Mouse (Mus musculus): ENCODE data around the gene Gch1. TPM values are rescaled to one million over a fixed set of nuclear protein-coding genes. Genes with fewer than 3 reads are reported as not detected.

Gch1 gene
- total RNA-seq, 2 experiments from 2014 or later = 1.3 to 2.1 TPM

DNA sequence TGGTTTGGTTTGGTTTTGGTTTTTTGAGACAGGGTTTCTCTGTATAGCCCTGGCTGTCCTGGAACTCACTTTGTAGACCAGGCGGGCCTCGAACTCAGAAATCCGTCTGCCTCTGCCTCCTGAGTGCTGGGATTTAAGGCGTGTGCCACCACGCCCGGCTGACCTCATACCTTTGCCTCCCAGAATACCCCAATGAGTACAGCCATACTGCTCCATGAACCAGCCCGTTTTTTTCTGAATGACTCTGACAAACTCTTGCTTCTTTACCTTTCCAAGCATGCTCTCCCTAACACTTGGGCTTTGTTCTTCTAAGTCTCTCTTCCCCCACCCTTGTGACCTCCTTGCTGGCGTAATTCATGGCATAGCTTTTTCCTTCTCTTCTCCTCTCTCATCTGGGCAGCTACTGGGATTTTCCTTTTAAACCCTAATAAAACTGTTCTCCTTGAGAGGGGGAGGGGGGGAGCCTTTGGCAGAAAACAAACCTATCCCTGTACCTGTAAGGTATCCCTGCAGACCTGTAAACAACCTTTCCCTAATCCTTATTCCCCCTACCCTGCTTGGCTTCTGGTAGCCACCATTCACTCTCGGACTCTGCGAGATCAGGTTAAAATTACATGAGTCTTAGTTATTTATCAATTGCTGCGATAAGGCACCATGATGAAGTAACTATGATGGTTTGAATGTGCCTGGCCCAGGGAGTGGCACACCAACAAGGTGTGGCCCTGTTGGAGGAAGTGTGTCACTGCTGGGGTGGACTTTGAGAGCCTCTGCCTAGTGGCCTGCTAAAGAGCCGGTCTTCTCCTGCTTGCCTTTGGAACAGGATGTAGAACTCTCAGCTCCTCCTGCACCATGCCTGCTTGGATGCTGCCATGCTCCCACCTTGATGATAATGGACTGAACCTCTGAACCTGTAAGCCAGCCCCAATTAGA is 19.6 kb upstream of the Gch1 start:
- DNase-seq (ENCODE audit: low spot score in 2 of 2) = no peak

- no peak for DNase-seq (ENCODE audit: low spot score in 2 of 2)
These were observed 17.4 kb upstream of the Gch1 start for GRCm38 (mm10) chr14:47206601-47207000.

- DNase-seq (ENCODE audit: low spot score in 2 of 2) = no peak
These were observed 16.2 kb upstream of the Gch1 start for GRCm38 (mm10) chr14:47205270-47205972.

- DNase-seq (ENCODE audit: low spot score in 2 of 2) = peak in 1 of 2 experiments; percentile 63
These were observed 8.1 kb upstream of the Gch1 start for GRCm38 (mm10) chr14:47197340-47197739.

GRCm38 (mm10) chr14:47196711-47197110 is 7.5 kb upstream of the Gch1 start:
- no peak for DNase-seq (ENCODE audit: low spot score in 2 of 2)

- DNase-seq (ENCODE audit: low spot score in 2 of 2) = no peak
These were observed 4.9 kb upstream of the Gch1 start for GRCm38 (mm10) chr14:47194096-47194495.

DNA sequence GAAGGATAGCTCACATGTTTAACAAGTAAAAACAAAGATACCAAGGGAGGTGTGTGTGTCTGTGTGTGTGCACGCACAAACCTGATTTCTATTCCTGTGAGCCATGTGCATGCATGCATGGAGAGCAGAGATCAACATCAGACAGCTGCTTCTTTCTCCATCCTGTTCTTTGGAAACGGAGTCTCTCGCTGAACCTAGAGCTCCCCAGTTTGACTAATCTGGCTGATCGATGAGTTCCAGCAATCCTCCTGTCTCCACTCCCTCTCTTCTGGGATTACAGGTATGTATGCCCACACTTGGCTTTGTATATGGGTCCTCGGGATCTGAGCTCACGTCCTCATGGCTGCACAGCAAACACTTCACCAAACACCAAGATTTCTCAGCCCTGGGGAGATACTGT is 4.3 kb upstream of the Gch1 start:
- DNase-seq (ENCODE audit: low spot score in 2 of 2) = no peak

DNA sequence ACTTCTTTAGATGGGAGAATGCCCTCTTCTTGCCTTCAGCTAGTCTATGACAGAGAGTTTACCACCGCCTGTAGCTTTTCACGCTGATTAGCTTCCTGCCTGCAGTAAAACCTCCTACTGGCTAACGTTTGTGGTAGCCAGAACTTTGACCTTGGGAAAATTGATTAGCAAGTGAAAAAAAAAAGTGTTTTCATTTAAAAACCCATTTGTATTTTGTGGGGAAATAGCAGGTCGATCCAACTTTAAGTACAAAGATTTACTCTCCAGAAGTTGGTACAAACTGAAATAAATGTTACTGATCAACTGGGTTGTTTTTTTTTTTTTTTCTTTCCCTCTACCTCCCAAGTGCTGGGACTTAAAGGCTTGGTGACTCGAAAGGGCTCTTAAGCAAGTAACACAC is 2.6 kb upstream of the Gch1 start:
- no peak for DNase-seq (ENCODE audit: low spot score in 2 of 2)

DNA sequence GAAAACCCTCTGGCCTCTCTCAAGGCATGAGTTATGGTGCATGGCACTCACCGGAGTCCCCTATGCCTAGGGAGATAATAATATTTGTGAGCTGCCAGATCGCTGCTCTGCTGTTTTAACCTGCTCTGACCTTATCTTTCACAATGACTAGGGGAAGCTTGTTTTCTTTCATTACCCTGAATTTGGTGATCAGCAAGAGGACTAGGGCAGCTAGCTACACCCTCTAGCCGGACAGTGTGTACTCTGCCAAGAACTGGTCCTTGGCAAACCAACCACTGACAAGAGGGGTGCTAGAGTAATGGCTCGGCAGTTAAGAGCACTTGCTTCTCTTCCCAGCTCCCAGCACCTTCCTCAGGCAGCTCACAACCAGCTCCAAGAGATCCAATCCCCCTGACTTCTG is 1.4 kb upstream of the Gch1 start:
- no peak for DNase-seq (ENCODE audit: low spot score in 2 of 2)

DNA sequence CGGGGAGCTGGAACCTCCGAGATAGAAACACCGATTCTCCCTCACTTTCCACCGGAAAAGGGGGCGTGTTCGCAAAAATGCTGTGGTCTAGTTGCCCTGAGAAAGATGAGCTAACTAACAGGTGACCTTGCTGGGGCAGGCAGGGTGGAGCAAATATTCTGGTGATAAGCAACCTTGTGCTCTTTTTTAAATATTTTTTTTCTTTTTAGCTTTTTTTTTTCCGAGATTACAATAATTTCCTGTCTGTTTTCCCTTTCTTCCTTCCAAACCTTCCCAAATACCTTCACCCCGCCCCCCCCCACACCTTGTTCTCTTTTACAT is 382 bp upstream of the Gch1 start:
- no peak for DNase-seq (ENCODE audit: low spot score in 2 of 2)

DNA sequence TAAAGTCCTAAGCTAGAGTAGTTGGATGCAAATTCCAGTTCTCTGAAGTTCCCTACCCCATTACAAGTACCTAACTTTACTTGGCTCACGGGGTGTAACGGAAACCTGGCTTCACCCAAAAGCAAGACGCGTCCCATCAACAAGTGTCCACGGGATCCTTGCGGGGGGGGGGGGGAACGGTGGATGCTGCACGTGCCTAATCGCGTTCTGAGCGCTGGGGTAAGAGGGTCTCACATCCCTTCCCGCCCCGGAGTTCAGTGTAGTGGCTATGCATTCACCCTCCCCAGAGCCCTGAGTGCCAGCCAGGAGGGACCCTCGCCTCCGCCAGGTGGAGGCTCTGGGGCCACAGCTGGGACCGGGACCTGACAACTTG is 752 bp downstream of the Gch1 start:
- no peak for DNase-seq (ENCODE audit: low spot score in 2 of 2)

DNA sequence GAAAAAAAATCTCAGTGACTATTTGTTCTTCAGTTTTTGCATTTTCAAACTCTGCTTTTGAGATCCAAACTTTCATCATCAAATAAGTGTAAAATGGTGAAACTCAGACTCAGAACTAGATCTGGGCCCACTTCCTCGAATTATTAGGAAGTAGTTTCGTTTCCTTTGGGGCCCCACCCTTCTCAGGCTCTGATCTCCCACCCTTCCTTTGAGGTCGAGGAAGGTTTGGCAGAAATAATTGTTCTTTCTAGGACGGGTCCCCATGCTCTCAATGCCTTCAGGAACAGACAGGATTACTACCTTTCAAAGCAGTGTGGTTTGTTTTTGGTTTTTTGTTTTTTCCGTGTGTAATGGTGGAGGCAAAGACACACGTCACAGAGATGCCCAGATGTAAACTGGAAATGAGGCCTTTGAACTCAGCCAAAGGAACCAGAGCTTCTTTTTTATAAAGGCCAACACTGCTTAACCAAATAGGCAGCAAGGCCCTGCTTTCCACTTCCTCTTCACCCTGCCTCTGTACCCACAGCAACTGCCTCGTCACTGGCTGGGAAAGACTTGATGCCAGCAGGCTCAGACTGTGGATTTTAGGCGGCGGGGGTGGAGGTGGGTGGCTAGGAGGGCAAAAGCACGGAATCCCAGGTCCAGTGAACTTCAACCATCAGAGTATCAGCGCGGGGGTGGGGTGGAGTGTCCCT is 1.4 kb downstream of the Gch1 start:
- DNase-seq (ENCODE audit: low spot score in 2 of 2) = no peak

DNA sequence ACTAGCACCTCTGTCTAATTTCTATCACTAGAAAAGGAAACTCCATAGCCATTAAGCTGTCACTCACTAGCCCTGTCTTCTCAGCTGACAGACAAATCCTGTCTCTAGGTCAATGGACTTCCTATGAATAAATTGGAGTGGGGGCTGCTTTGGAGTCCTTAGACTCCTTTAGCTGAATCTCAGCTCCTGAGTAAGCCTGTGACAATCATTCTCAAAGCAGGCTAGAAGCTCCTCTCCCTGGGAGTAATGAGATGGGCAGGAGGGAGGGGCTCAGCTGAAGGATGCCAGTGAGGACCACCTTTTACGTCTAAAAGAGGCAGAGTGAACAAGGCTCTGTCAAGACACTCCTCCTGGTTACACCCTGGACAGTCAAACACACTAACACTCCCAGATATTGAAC is 2.0 kb downstream of the Gch1 start:
- no peak for DNase-seq (ENCODE audit: low spot score in 2 of 2)

GRCm38 (mm10) chr14:47186561-47186960 is 2.7 kb downstream of the Gch1 start:
- no peak for DNase-seq (ENCODE audit: low spot score in 2 of 2)

GRCm38 (mm10) chr14:47181497-47182290 is 7.5 kb downstream of the Gch1 start:
- DNase-seq (ENCODE audit: low spot score in 2 of 2) = peak; percentile 67 to 71

- DNase-seq (ENCODE audit: low spot score in 2 of 2) = no peak
These were observed 10.4 kb downstream of the Gch1 start for GRCm38 (mm10) chr14:47178851-47179250.

GRCm38 (mm10) chr14:47177846-47178414 is 11.3 kb downstream of the Gch1 start:
- peak; percentile 15 to 22 for DNase-seq (ENCODE audit: low spot score in 2 of 2)

DNA sequence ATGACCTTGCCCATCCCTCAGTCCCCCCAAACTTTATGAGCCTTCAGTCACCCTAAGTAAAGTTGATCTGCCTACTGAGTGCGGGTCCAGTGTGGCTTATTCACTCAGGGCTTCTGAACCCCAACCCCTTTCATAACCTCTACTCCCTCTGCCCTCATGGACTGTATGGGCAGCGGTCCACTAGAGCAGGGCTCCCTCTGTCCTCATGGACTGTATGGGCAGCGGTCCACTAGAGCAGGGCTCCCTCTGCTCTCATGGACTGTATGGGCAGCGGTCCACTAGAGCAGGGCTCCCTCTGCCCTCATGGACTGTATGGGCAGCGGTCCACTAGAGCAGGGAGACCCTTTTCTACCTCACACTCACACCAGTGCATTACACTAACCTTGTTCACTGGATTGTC is 13.0 kb downstream of the Gch1 start:
- DNase-seq (ENCODE audit: low spot score in 2 of 2) = no peak

- DNase-seq (ENCODE audit: low spot score in 2 of 2) = no peak
These were observed 14.1 kb downstream of the Gch1 start for GRCm38 (mm10) chr14:47175136-47175535.

DNA sequence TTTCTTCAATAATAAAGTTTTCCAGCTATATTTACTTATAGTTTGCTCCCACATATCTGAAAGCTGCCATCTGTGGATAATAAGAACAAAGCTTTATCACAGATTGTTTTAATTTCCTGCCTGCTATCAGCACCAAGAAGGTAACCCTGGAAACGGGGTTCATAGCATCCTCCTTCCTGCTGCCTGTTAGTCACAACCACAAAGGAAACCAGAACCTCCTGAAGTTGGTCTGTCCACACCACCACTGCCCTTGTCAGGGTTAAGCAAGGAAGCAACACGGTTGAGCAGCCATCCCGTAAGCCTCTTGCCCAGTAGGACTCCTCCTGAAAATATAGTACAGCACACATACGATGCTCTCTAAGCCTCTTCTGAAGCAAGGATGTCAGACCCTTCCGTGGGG is 17.1 kb downstream of the Gch1 start:
- no peak for DNase-seq (ENCODE audit: low spot score in 2 of 2)

Data from layer of hippocampus, postnatal 14 days (tissue).